8 mouse cellular contexts compared by ENCODE assay signal in the genomic region with DNA sequence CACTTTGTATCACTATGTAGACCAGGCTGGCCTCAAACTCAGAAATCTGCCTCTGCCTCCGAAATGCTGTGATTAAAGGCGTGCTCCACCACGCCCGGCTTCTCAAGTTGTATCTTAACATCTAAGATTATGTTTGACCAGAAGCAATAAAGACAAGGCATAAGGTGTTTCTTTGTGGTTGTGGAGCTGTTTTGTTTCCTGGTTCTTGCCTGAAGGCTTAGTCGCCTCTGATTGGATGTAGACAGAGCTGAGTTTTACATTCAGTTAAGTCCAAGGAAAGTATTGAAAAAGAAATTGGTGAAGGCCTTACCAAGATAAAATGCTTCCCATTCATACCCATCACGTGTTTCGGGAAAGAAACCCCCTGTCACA. TPM values are rescaled to one million over a fixed set of nuclear protein-coding genes. Genes with fewer than 3 reads are reported as not detected.
DNase-seq lines count a peak whose midpoint lies in the region; ATAC-seq and TF ChIP-seq lines count a peak whose summit lies in the region.

No protein-coding gene starts in this region.

- ATAC-seq in lung, postnatal 0 days, result no peak
- no peak for ATAC-seq in forebrain, embryonic 13.5 days
- no peak for ATAC-seq in limb, embryonic 15.5 days (ENCODE audit: insufficient number of reproducible peaks, low FRiP score, low TSS enrichment, low read depth)
- no peak for ATAC-seq in stomach, embryonic 15.5 days (ENCODE audit: insufficient read depth, low FRiP score, low read depth)

- H3K4me3 ChIP-seq in lung, postnatal 0 days (ENCODE audit: low read depth, low read length), result peak overlapping the region; percentile 66; the same call in 1 of the 2 replicates
- peak overlapping the region; percentile 87 for H3K4me3 ChIP-seq in forebrain, embryonic 13.5 days
- peak overlapping the region; percentile 84 for H3K4me3 ChIP-seq in limb, embryonic 15.5 days
- peak overlapping the region; percentile 72 for H3K4me3 ChIP-seq in stomach, embryonic 15.5 days (replicated peaks)

- peak overlapping the region; percentile 96 for H3K4me2 ChIP-seq in lung, postnatal 0 days (replicated peaks; ENCODE audit: low read depth, low read length)
- peak overlapping the region; percentile 80 for H3K4me2 ChIP-seq in forebrain, embryonic 13.5 days
- peak overlapping the region; percentile 85 for H3K4me2 ChIP-seq in limb, embryonic 15.5 days
- H3K4me2 ChIP-seq in stomach, embryonic 15.5 days, result peak overlapping the region; percentile 86

- no peak for TF ChIP-seq EP300 in lung, postnatal 0 days (IDR thresholded peaks at IDR 0.05)

- H3K9ac ChIP-seq in lung, postnatal 0 days (replicated peaks; ENCODE audit: low read depth), result no peak overlapping the region
- 0 out of 2 replicates have a peak overlapping the region, but pooled peaks have one; percentile 90 for H3K9ac ChIP-seq in forebrain, embryonic 13.5 days
- no peak overlapping the region for H3K9ac ChIP-seq in limb, embryonic 15.5 days
- peak overlapping the region; percentile 79; the same call in 1 of the 2 replicates for H3K9ac ChIP-seq in stomach, embryonic 15.5 days

- WGBS in lung, postnatal 0 days, result 69% methylated on average over 7 of the region's 7 CpGs
- 84% methylated on average over 7 of the region's 7 CpGs for WGBS in forebrain, embryonic 13.5 days
- 70% methylated on average over 7 of the region's 7 CpGs for WGBS in limb, embryonic 15.5 days
- WGBS in stomach, embryonic 15.5 days, result 74% methylated on average over 7 of the region's 7 CpGs

- no peak for DNase-seq in lung, postnatal 0 days (ENCODE audit: low spot score)
- no peak for DNase-seq in lung, postnatal 10 days
- DNase-seq in kidney, adult 11 months, result no peak
- no peak for DNase-seq in natural killer cell, adult 2 months (ENCODE audit: low spot score in 2 of 2)
- DNase-seq in adrenal gland, postnatal 14 days, result no peak

- no peaks in the 10 kb centered on the region for H3K36me3 ChIP-seq in lung, postnatal 0 days (ENCODE audit: insufficient read depth, low read length)
- no peaks in the 10 kb centered on the region for H3K36me3 ChIP-seq in forebrain, embryonic 13.5 days (ENCODE audit: poor library complexity, severe bottlenecking)
- no peaks in the 10 kb centered on the region; the same call in 1 of the 2 replicates for H3K36me3 ChIP-seq in limb, embryonic 15.5 days
- no peaks in the 10 kb centered on the region for H3K36me3 ChIP-seq in stomach, embryonic 15.5 days

- H3K27me3 ChIP-seq in lung, postnatal 0 days (replicated peaks; ENCODE audit: insufficient read depth, low read length), result no peaks in the 10 kb centered on the region
- no peaks in the 10 kb centered on the region for H3K27me3 ChIP-seq in forebrain, embryonic 13.5 days
- H3K27me3 ChIP-seq in limb, embryonic 15.5 days, result no peaks in the 10 kb centered on the region
- no peaks in the 10 kb centered on the region for H3K27me3 ChIP-seq in stomach, embryonic 15.5 days (replicated peaks)

- no peaks in the 10 kb centered on the region for H3K9me3 ChIP-seq in lung, postnatal 0 days (ENCODE audit: low read length)
- H3K9me3 ChIP-seq in forebrain, embryonic 13.5 days (replicated peaks), result no peaks in the 10 kb centered on the region
- H3K9me3 ChIP-seq in limb, embryonic 15.5 days, result no peaks in the 10 kb centered on the region
- H3K9me3 ChIP-seq in stomach, embryonic 15.5 days, result no peaks in the 10 kb centered on the region

- no peak overlapping the region for H3K27ac ChIP-seq in lung, postnatal 0 days (ENCODE audit: low read length)
- no peak overlapping the region for H3K27ac ChIP-seq in forebrain, embryonic 13.5 days
- H3K27ac ChIP-seq in limb, embryonic 15.5 days, result no peak overlapping the region
- no peak overlapping the region; the same call in 1 of the 2 replicates for H3K27ac ChIP-seq in stomach, embryonic 15.5 days

- no peaks in the 10 kb centered on the region; the same call in 1 of the 2 replicates for H3K4me1 ChIP-seq in lung, postnatal 0 days (ENCODE audit: insufficient read depth, low read depth, low read length)
- peaks cover 16% of the 10 kb centered on the region for H3K4me1 ChIP-seq in forebrain, embryonic 13.5 days
- peaks cover 11% of the 10 kb centered on the region for H3K4me1 ChIP-seq in limb, embryonic 15.5 days
- peaks cover 13% of the 10 kb centered on the region for H3K4me1 ChIP-seq in stomach, embryonic 15.5 days

- no peak for TF ChIP-seq CTCF in lung, postnatal 0 days (IDR thresholded peaks at IDR 0.05)

RNA-seq across cellular contexts. Expression of gene Lclat1, which starts 1.1 kb away (rescaled TPM):
- 9.1 and 10.2 TPM in 2 replicates for polyA plus RNA-seq in lung, postnatal 0 days (2015; fragmentation: Nextera tagmentation; extraction: Ambion mirVana)
- 5.6 and 7.5 TPM in 2 replicates for polyA plus RNA-seq in forebrain, embryonic 13.5 days (2015; fragmentation: Nextera tagmentation; extraction: Ambion mirVana)
- polyA plus RNA-seq in limb, embryonic 15.5 days (2015; fragmentation: Nextera tagmentation; extraction: Ambion mirVana), result 9.2 and 11.0 TPM in 2 replicates
- 11.3 and 17.3 TPM in 2 replicates for polyA plus RNA-seq in stomach, embryonic 15.5 days (2015; fragmentation: Nextera tagmentation; extraction: Ambion mirVana)
- total RNA-seq in adrenal gland, postnatal 14 days (2021), result 36.7 and 43.8 TPM in 2 replicates

Comparison
In these comparisons a context has a peak if more than half of its experiments do, and no peak if none do; other contexts are left out.
1. H3K9ac ChIP-seq: peak in forebrain, embryonic 13.5 days (single experiment) and stomach, embryonic 15.5 days (single experiment); none in lung, postnatal 0 days (single experiment) and limb, embryonic 15.5 days (single experiment).
2. Peak in every context shown above with its lines, with median percentiles within 50 percentile points of each other: H3K4me2 ChIP-seq and H3K4me3 ChIP-seq.